Mouse (Mus musculus): ENCODE data around the gene Xaf1. TPM values are rescaled to one million over a fixed set of nuclear protein-coding genes. Genes with fewer than 3 reads are reported as not detected.
"Not testable (repeated sequence)": the region's sequence is repeated elsewhere in the genome, so short reads cannot be mapped to it uniquely, and the experiment has no call there.

Gene Xaf1
- total RNA-seq, 2 experiments from 2014 or later, result 4.2 to 5.2 TPM

- no peak for TF ChIP-seq CTCF (conservative IDR thresholded peaks at IDR 0.05)
- H3K27ac ChIP-seq, result no peak overlapping the region
- H3K4me3 ChIP-seq, result no peak overlapping the region
- DNase-seq (ENCODE audit: low spot score in 2 of 2), result no peak
Observed at GRCm38 (mm10) chr11:72325701-72326100, 24.3 kb downstream of the Xaf1 start.

GRCm38 (mm10) chr11:72332951-72333667, 31.7 kb downstream of the Xaf1 start:
- H3K27ac ChIP-seq, result no peak overlapping the region
- peak; percentile 49 to 70 for DNase-seq (ENCODE audit: low spot score in 2 of 2)
- no peak for TF ChIP-seq CTCF (conservative IDR thresholded peaks at IDR 0.05)
- H3K4me3 ChIP-seq, result no peak overlapping the region

GRCm38 (mm10) chr11:72334653-72335052, 33.2 kb downstream of the Xaf1 start:
- no peak for DNase-seq (ENCODE audit: low spot score in 2 of 2)
- H3K27ac ChIP-seq, result no peak overlapping the region
- no peak overlapping the region for H3K4me3 ChIP-seq
- no peak for TF ChIP-seq CTCF (conservative IDR thresholded peaks at IDR 0.05)

- Histone ChIP-seq H3K27ac (no peak overlapping the region), H3K4me3 (no peak overlapping the region)
- TF ChIP-seq CTCF (conservative IDR thresholded peaks at IDR 0.05), result no peak
- no peak for DNase-seq (ENCODE audit: low spot score in 2 of 2)
Observed at GRCm38 (mm10) chr11:72336726-72337125, 35.3 kb downstream of the Xaf1 start.

- DNase-seq (ENCODE audit: low spot score in 2 of 2), result peak in 1 of 2 experiments; percentile 12
- TF ChIP-seq CTCF (conservative IDR thresholded peaks at IDR 0.05), result no peak
- no peak overlapping the region for H3K4me3 ChIP-seq
- no peak overlapping the region for H3K27ac ChIP-seq
Observed at GRCm38 (mm10) chr11:72338437-72338871, 37.0 kb downstream of the Xaf1 start.

GRCm38 (mm10) chr11:72339716-72340115, 38.3 kb downstream of the Xaf1 start:
- no peak for DNase-seq (ENCODE audit: low spot score in 2 of 2)
- no peak for TF ChIP-seq CTCF (conservative IDR thresholded peaks at IDR 0.05)
- no peak overlapping the region for H3K27ac ChIP-seq
- no peak overlapping the region for H3K4me3 ChIP-seq

GRCm38 (mm10) chr11:72342549-72343237, 41.3 kb downstream of the Xaf1 start:
- DNase-seq (ENCODE audit: low spot score in 2 of 2), result peak; percentile 59 to 65

GRCm38 (mm10) chr11:72343238-72343625, 41.8 kb downstream of the Xaf1 start:
- H3K27ac ChIP-seq; DNase-seq (ENCODE audit: low spot score in 2 of 2); H3K4me3 ChIP-seq: not testable (repeated sequence)

More at GRCm38 (mm10) chr11:72342549-72343237, 41.3 kb downstream of the Xaf1 start:
- peak; percentile 93 for TF ChIP-seq CTCF (conservative IDR thresholded peaks at IDR 0.05)
- H3K27ac ChIP-seq, result no peak overlapping the region
- no peak overlapping the region for H3K4me3 ChIP-seq

GRCm38 (mm10) chr11:72343904-72344303, 42.5 kb downstream of the Xaf1 start:
- H3K4me3 ChIP-seq, result no peak overlapping the region
- DNase-seq (ENCODE audit: low spot score in 2 of 2), result peak in 1 of 2 experiments; percentile 69
- no peak overlapping the region for H3K27ac ChIP-seq
- TF ChIP-seq CTCF (conservative IDR thresholded peaks at IDR 0.05), result peak; percentile 87

GRCm38 (mm10) chr11:72344486-72344885, 43.1 kb downstream of the Xaf1 start:
- TF ChIP-seq CTCF (conservative IDR thresholded peaks at IDR 0.05), result no peak
- no peak overlapping the region for H3K4me3 ChIP-seq
- DNase-seq (ENCODE audit: low spot score in 2 of 2), result no peak
- no peak overlapping the region for H3K27ac ChIP-seq

- TF ChIP-seq CTCF (conservative IDR thresholded peaks at IDR 0.05), result no peak
- Histone ChIP-seq H3K4me3 (no peak overlapping the region), H3K27ac (peak overlapping the region; percentile 79)
- no peak for DNase-seq (ENCODE audit: low spot score in 2 of 2)
Observed at GRCm38 (mm10) chr11:72348563-72348962, 47.1 kb downstream of the Xaf1 start.

- H3K27ac ChIP-seq, result peak overlapping the region; percentile 79
- TF ChIP-seq CTCF (conservative IDR thresholded peaks at IDR 0.05), result no peak
- peak; percentile 42 to 76 for DNase-seq (ENCODE audit: low spot score in 2 of 2)
- no peak overlapping the region for H3K4me3 ChIP-seq
Observed at GRCm38 (mm10) chr11:72349016-72349415, 47.6 kb downstream of the Xaf1 start.

- DNase-seq (ENCODE audit: low spot score in 2 of 2), result no peak
- TF ChIP-seq CTCF (conservative IDR thresholded peaks at IDR 0.05), result no peak
- Histone ChIP-seq H3K4me3 (no peak overlapping the region), H3K27ac (peak overlapping the region; percentile 79)
Observed at GRCm38 (mm10) chr11:72349652-72350051, 48.2 kb downstream of the Xaf1 start.

- TF ChIP-seq CTCF (conservative IDR thresholded peaks at IDR 0.05), result no peak
- H3K27ac ChIP-seq, result no peak overlapping the region
- H3K4me3 ChIP-seq, result no peak overlapping the region
- DNase-seq (ENCODE audit: low spot score in 2 of 2), result no peak
Observed at GRCm38 (mm10) chr11:72352272-72352671, 50.8 kb downstream of the Xaf1 start.
